Mouse (Mus musculus) heart, embryonic 15.5 days (tissue): ENCODE measurements at regions not wholly inside any gene's neighbourhood (a gene's known extent, or its start where the extent isn't known, plus 50 kb on each side); places are given as distances from the start of the nearest gene placed in this dataset.

Source experiments
- ATAC-seq: fragments of 200-750 bp; cut with Nextera tagmentation; replicated peaks from 2 replicates; pipeline ENCODE4 v1.8.0; 2017; ENCODE audit warnings: low read depth, moderate TSS enrichment; ENCODE audit not compliant: insufficient number of reproducible peaks, insufficient read depth, low FRiP score
- H3K27ac ChIP-seq: fragments of 300-500 bp; sonication (generic); 2 replicates; pipeline ENCODE4 v1.5.1; 2015; ENCODE audit warnings: mild to moderate bottlenecking, inconsistent platforms
- H3K27me3 ChIP-seq: fragments of 300-500 bp; sonication (generic); 2 replicates; pipeline ENCODE4 v1.6.1; 2015; ENCODE audit warnings: inconsistent platforms
- H3K36me3 ChIP-seq: fragments of 300-500 bp; sonication (generic); 2 replicates; pipeline ENCODE4 v1.6.1; 2015; ENCODE audit warnings: mild to moderate bottlenecking, inconsistent platforms
- H3K4me1 ChIP-seq: fragments of 300-500 bp; sonication (generic); replicated peaks from 2 replicates; pipeline ENCODE4 v1.6.1; 2015; ENCODE audit warnings: inconsistent platforms
- H3K4me2 ChIP-seq: fragments of 300-500 bp; sonication (generic); 2 replicates; pipeline ENCODE4 v1.6.1; 2015; ENCODE audit warnings: inconsistent platforms, mild to moderate bottlenecking, moderate library complexity
- H3K4me3 ChIP-seq: fragments of 300-500 bp; sonication (generic); 2 replicates; pipeline ENCODE4 v1.5.1; 2015; ENCODE audit warnings: mild to moderate bottlenecking, inconsistent platforms
- H3K9ac ChIP-seq: fragments of 300-500 bp; sonication (generic); 2 replicates; pipeline ENCODE4 v1.6.1; 2015; ENCODE audit warnings: mild to moderate bottlenecking, inconsistent platforms
- H3K9me3 ChIP-seq: fragments of 300-500 bp; sonication (generic); replicated peaks from 2 replicates; pipeline ENCODE4 v1.6.1; 2016; ENCODE audit warnings: inconsistent platforms
- WGBS: fragments of 180-500 bp; shearing (Covaris S2); methylation state at CpG from one replicate; pipeline ENCODE4 v1.1.7; 2015; ENCODE audit warnings: mixed read lengths; 5-methylcytosine and 5-hydroxymethylcytosine counted together

GRCm38 (mm10) chr5:118815783-118816182 is 255.3 kb downstream of the Med13l start:
- 66% methylated on average over 5 of the region's 5 CpGs for WGBS
- H3K4me3 ChIP-seq = no peak overlapping the region
- no peak for ATAC-seq
- peaks cover 12% of the 10 kb centered on the region for H3K4me1 ChIP-seq
- H3K36me3 ChIP-seq = no peaks in the 10 kb centered on the region
- H3K9ac ChIP-seq = no peak overlapping the region
- peaks cover 10% of the 10 kb centered on the region; the same call in 1 of the 2 replicates for H3K27me3 ChIP-seq
- H3K9me3 ChIP-seq = no peaks in the 10 kb centered on the region
- H3K27ac ChIP-seq = no peak overlapping the region
- no peak overlapping the region for H3K4me2 ChIP-seq

GRCm38 (mm10) chr5:118818294-118818693 is 257.8 kb downstream of the Med13l start:
- H3K27me3 ChIP-seq = peaks cover 10% of the 10 kb centered on the region; the same call in 1 of the 2 replicates
- H3K4me1 ChIP-seq = peaks cover 3% of the 10 kb centered on the region; the same call in 1 of the 2 replicates
- no peak overlapping the region for H3K4me2 ChIP-seq
- no peak for ATAC-seq
- H3K9ac ChIP-seq = no peak overlapping the region
- no peaks in the 10 kb centered on the region for H3K36me3 ChIP-seq
- H3K27ac ChIP-seq = no peak overlapping the region
- no peaks in the 10 kb centered on the region for H3K9me3 ChIP-seq
- WGBS = 75% methylated on average over 7 of the region's 7 CpGs
- no peak overlapping the region for H3K4me3 ChIP-seq

GRCm38 (mm10) chr5:118824791-118825190 is 264.3 kb downstream of the Med13l start:
- 71% methylated on average over 10 of the region's 10 CpGs for WGBS
- ATAC-seq = no peak
- H3K4me2 ChIP-seq = no peak overlapping the region

GRCm38 (mm10) chr5:118829031-118829698 is 268.7 kb downstream of the Med13l start:
- Histone ChIP-seq H3K4me2 (no peak overlapping the region), H3K27ac (no peak overlapping the region), H3K36me3 (no peaks in the 10 kb centered on the region), H3K9ac (no peak overlapping the region), H3K4me3 (no peak overlapping the region), H3K4me1 (no peaks in the 10 kb centered on the region), H3K9me3 (no peaks in the 10 kb centered on the region), H3K27me3 (no peaks in the 10 kb centered on the region)
- no peak for ATAC-seq
- WGBS = 74% methylated on average over 14 of the region's 14 CpGs

More at GRCm38 (mm10) chr5:118824791-118825190, 264.3 kb downstream of the Med13l start:
- H3K4me3 ChIP-seq = no peak overlapping the region
- no peak overlapping the region for H3K9ac ChIP-seq
- no peaks in the 10 kb centered on the region for H3K36me3 ChIP-seq
- no peaks in the 10 kb centered on the region for H3K27me3 ChIP-seq
- H3K4me1 ChIP-seq = no peaks in the 10 kb centered on the region
- H3K9me3 ChIP-seq = no peaks in the 10 kb centered on the region
- no peak overlapping the region for H3K27ac ChIP-seq

GRCm38 (mm10) chr5:118832701-118833100 is 272.2 kb downstream of the Med13l start:
- Histone ChIP-seq H3K27ac (no peak overlapping the region), H3K4me1 (no peaks in the 10 kb centered on the region)
- ATAC-seq = no peak

GRCm38 (mm10) chr5:118834129-118834528 is 273.6 kb downstream of the Med13l start:
- H3K4me2 ChIP-seq = no peak overlapping the region
- H3K4me1 ChIP-seq = no peaks in the 10 kb centered on the region
- no peaks in the 10 kb centered on the region for H3K36me3 ChIP-seq
- no peaks in the 10 kb centered on the region for H3K27me3 ChIP-seq
- no peak overlapping the region for H3K27ac ChIP-seq
- H3K9me3 ChIP-seq = no peaks in the 10 kb centered on the region
- no peak overlapping the region for H3K9ac ChIP-seq
- no peak overlapping the region for H3K4me3 ChIP-seq
- 86% methylated on average over 5 of the region's 5 CpGs for WGBS
- no peak for ATAC-seq

More at GRCm38 (mm10) chr5:118832701-118833100, 272.2 kb downstream of the Med13l start:
- no peaks in the 10 kb centered on the region for H3K36me3 ChIP-seq
- no peak overlapping the region for H3K4me3 ChIP-seq
- H3K9me3 ChIP-seq = no peaks in the 10 kb centered on the region
- no peak overlapping the region for H3K9ac ChIP-seq
- no peak overlapping the region for H3K4me2 ChIP-seq
- no peaks in the 10 kb centered on the region for H3K27me3 ChIP-seq
- WGBS = 30% methylated on average over 6 of the region's 6 CpGs

GRCm38 (mm10) chr5:118837001-118837400 is 276.5 kb downstream of the Med13l start:
- 48% methylated on average over 1 of the region's 1 CpGs for WGBS
- H3K9me3 ChIP-seq = no peaks in the 10 kb centered on the region
- no peak overlapping the region for H3K4me3 ChIP-seq
- ATAC-seq = no peak
- no peak overlapping the region for H3K4me2 ChIP-seq
- no peaks in the 10 kb centered on the region for H3K27me3 ChIP-seq
- H3K27ac ChIP-seq = no peak overlapping the region
- H3K36me3 ChIP-seq = no peaks in the 10 kb centered on the region
- H3K4me1 ChIP-seq = no peaks in the 10 kb centered on the region
- H3K9ac ChIP-seq = no peak overlapping the region

GRCm38 (mm10) chr5:118838421-118838820 is 277.9 kb downstream of the Med13l start:
- Histone ChIP-seq H3K9ac (no peak overlapping the region), H3K4me3 (no peak overlapping the region), H3K9me3 (no peaks in the 10 kb centered on the region), H3K27me3 (no peaks in the 10 kb centered on the region), H3K4me2 (no peak overlapping the region), H3K27ac (no peak overlapping the region), H3K4me1 (no peaks in the 10 kb centered on the region), H3K36me3 (no peaks in the 10 kb centered on the region)
- ATAC-seq = no peak
- 34% methylated on average over 7 of the region's 7 CpGs for WGBS

GRCm38 (mm10) chr5:118839916-118840315 is 279.4 kb downstream of the Med13l start:
- WGBS = 55% methylated on average over 5 of the region's 5 CpGs
- no peak for ATAC-seq

GRCm38 (mm10) chr5:118841210-118842016 is 280.9 kb downstream of the Med13l start:
- H3K4me2 ChIP-seq = no peak overlapping the region
- no peaks in the 10 kb centered on the region for H3K9me3 ChIP-seq
- no peak overlapping the region for H3K4me3 ChIP-seq
- no peaks in the 10 kb centered on the region for H3K27me3 ChIP-seq
- ATAC-seq = no peak
- H3K4me1 ChIP-seq = no peaks in the 10 kb centered on the region
- H3K27ac ChIP-seq = no peak overlapping the region
- H3K36me3 ChIP-seq = no peaks in the 10 kb centered on the region
- 57% methylated on average over 21 of the region's 21 CpGs for WGBS
- H3K9ac ChIP-seq = no peak overlapping the region

More at GRCm38 (mm10) chr5:118839916-118840315, 279.4 kb downstream of the Med13l start:
- Histone ChIP-seq H3K36me3 (no peaks in the 10 kb centered on the region), H3K9me3 (no peaks in the 10 kb centered on the region), H3K4me2 (no peak overlapping the region), H3K9ac (no peak overlapping the region), H3K27me3 (no peaks in the 10 kb centered on the region), H3K4me3 (no peak overlapping the region), H3K4me1 (no peaks in the 10 kb centered on the region), H3K27ac (no peak overlapping the region)

- H3K4me2 ChIP-seq = no peak overlapping the region
- no peaks in the 10 kb centered on the region for H3K4me1 ChIP-seq
- H3K9me3 ChIP-seq = no peaks in the 10 kb centered on the region
- H3K27me3 ChIP-seq = no peaks in the 10 kb centered on the region
- ATAC-seq = no peak
- no peak overlapping the region for H3K9ac ChIP-seq
- no peak overlapping the region for H3K27ac ChIP-seq
- H3K4me3 ChIP-seq = no peak overlapping the region
- H3K36me3 ChIP-seq = no peaks in the 10 kb centered on the region
- 44% methylated on average over 10 of the region's 10 CpGs for WGBS
These were observed 281.5 kb downstream of the Med13l start for GRCm38 (mm10) chr5:118842017-118842396.
